Mouse (Mus musculus): ENCODE results near the gene Pfdn2.

DNA sequence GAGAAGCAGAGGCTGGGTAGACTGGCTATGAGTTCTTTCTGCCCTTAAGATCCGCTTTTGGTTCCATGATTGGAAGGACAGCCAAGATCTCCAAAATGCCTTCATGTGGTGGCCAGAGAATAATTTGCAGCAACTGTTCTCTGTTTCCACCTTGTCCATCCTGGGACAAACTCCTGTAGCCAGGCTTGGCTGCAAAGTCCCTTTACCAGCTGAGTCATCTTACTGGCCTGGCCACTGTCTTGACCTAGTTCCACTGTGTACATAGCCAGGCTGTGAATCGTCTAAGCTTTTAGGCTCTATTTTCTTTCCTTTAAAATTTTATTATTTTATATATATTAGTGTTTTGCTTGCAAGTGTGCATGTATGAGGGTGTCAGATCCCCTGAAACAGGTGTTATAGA, 3.7 kb downstream of the Pfdn2 start:
- TF ChIP-seq POLR2A (IDR thresholded peaks at IDR 0.05; ENCODE audit: extremely low read depth, insufficient read depth, low read length) (no peak), CTCF (IDR thresholded peaks at IDR 0.05; ENCODE audit: low read depth, low read length) (no peak)
